ENCODE assay signal across 8 mouse cellular contexts in genomic region chr15:78339627-78340423, GRCm38 (mm10). TPM values are rescaled to one million over a fixed set of nuclear protein-coding genes. Genes with fewer than 3 reads are reported as not detected.
DNase-seq lines count a peak whose midpoint lies in the region; ATAC-seq lines count a peak whose summit lies in the region.

No protein-coding gene starts in this region.

- intact Hi-C loops in left cerebral cortex, postnatal 25 days (cut with DNase I), result loop anchor here (1.0 to 5.0 kb wide), 3 partner anchors 83 to 358 kb away; no protein-coding TSS in a partner anchor

- peak; percentile 76 for ATAC-seq in granulocyte monocyte progenitor cell, adult 5-6 weeks (replicated peaks; ENCODE audit: poor library complexity, severe bottlenecking)
- peak; percentile 82 for ATAC-seq in megakaryocyte-erythroid progenitor cell, adult 5-6 weeks (replicated peaks; ENCODE audit: low FRiP score, low TSS enrichment, poor library complexity, severe bottlenecking)

- DNase-seq in 3134 (ENCODE audit: extremely low read depth, insufficient read length, low spot score), result peak; percentile 30
- DNase-seq in adrenal gland, postnatal 14 days, result peak; percentile 82
- peak; percentile 54 for DNase-seq in embryo, embryonic 11 days
- DNase-seq in kidney, adult 18-20 months, result peak; percentile 29
- DNase-seq in left cerebral cortex, postnatal 25 days (ENCODE audit: low spot score in 2 of 2), result peak; percentile 48 to 72
- peak; percentile 44 for DNase-seq in skeletal muscle tissue, adult 2 months (ENCODE audit: low read depth, low spot score)

RNA-seq across cellular contexts. Expression of gene Csf2rb, which starts 14.3 kb away (rescaled TPM):
- 5.9 and 27.2 TPM in 2 replicates for total RNA-seq in adrenal gland, postnatal 14 days (2021)
- total RNA-seq in granulocyte monocyte progenitor cell, adult 5-6 weeks (2014; fragmentation: Nextera tagmentation), result 90.5 and 114 TPM in 2 replicates
- 57.3 and 137 TPM in 2 replicates for total RNA-seq in granulocyte monocyte progenitor cell, adult 5-6 weeks (2017)
- 1 to 10 TPM in 1 of 2 experiments, under 1 TPM in 1; 0.89 to 2.5 TPM for total RNA-seq in left cerebral cortex, postnatal 25 days (2021)
- 0.11 and 2.9 TPM in 2 replicates for total RNA-seq in megakaryocyte-erythroid progenitor cell, adult 5-6 weeks (2014; fragmentation: Nextera tagmentation)
- total RNA-seq in megakaryocyte-erythroid progenitor cell, adult 5-6 weeks (2017), result 0.33 and 1.7 TPM in 2 replicates

RNA-seq across cellular contexts. Expression of gene Csf2rb2, which starts 34.3 kb away (rescaled TPM):
- total RNA-seq in adrenal gland, postnatal 14 days (2021), result 0.59 and 14.0 TPM in 2 replicates
- total RNA-seq in granulocyte monocyte progenitor cell, adult 5-6 weeks (2014; fragmentation: Nextera tagmentation), result 7.8 and 10.7 TPM in 2 replicates
- 1.6 and 4.1 TPM in 2 replicates for total RNA-seq in granulocyte monocyte progenitor cell, adult 5-6 weeks (2017)
- total RNA-seq in left cerebral cortex, postnatal 25 days (2021), result under 1 TPM; 0.60 to 0.69 TPM
- total RNA-seq in megakaryocyte-erythroid progenitor cell, adult 5-6 weeks (2014; fragmentation: Nextera tagmentation), result 2.4 TPM in 1 of 2 replicates, not detected in the other
- total RNA-seq in megakaryocyte-erythroid progenitor cell, adult 5-6 weeks (2017), result 0.30 TPM in 1 of 2 replicates, not detected in the other

RNA-seq across cellular contexts. Expression of gene Tex33, which starts 55.9 kb away (rescaled TPM):
- total RNA-seq in adrenal gland, postnatal 14 days (2021), result not detected in 2 replicates
- not detected in 2 replicates for total RNA-seq in granulocyte monocyte progenitor cell, adult 5-6 weeks (2014; fragmentation: Nextera tagmentation)
- total RNA-seq in granulocyte monocyte progenitor cell, adult 5-6 weeks (2017), result not detected in 2 replicates
- not detected for total RNA-seq in left cerebral cortex, postnatal 25 days (2021)
- total RNA-seq in megakaryocyte-erythroid progenitor cell, adult 5-6 weeks (2014; fragmentation: Nextera tagmentation), result not detected in 2 replicates
- not detected in 2 replicates for total RNA-seq in megakaryocyte-erythroid progenitor cell, adult 5-6 weeks (2017)

Comparison
In these comparisons a context has a peak if more than half of its experiments do, and no peak if none do; other contexts are left out.
1. Peak in every context shown above with its lines: DNase-seq and ATAC-seq.
2. DNase-seq: peak in every context shown above with its lines; median percentile 82 in adrenal gland, postnatal 14 days; 60 in left cerebral cortex, postnatal 25 days; 54 in embryo, embryonic 11 days; 44 in skeletal muscle tissue, adult 2 months; 30 in 3134; 29 in kidney, adult 18-20 months.